In genomic region chr11:6208158-6208557, GRCm38 (mm10) we compare ENCODE assay signal across 32 mouse cellular contexts. TPM values are rescaled to one million over a fixed set of nuclear protein-coding genes. Genes with fewer than 3 reads are reported as not detected.
"Had no signal": no experiment of that assay in that cellular context is flagged by ENCODE, and none has a peak within 500 bp of the region (broad histone marks: within the 10 kb centered on the region; RNA-seq: fewer than 3 reads in every experiment).

No protein-coding gene starts in this region.

- H3K27ac ChIP-seq: left cerebral cortex, adult 2 months; limb, embryonic 10.5 days; limb, embryonic 12.5 days; limb, embryonic 13.5 days; limb, embryonic 15.5 days; liver, embryonic 12.5 days; liver, embryonic 13.5 days; liver, embryonic 14.5 days; liver, embryonic 15.5 days; lung, embryonic 15.5 days; macrophage; midbrain, embryonic 10.5 days; midbrain, embryonic 12.5 days; midbrain, embryonic 13.5 days; midbrain, embryonic 15.5 days; neural tube, embryonic 12.5 days had no signal

- H3K36me3 ChIP-seq: limb, embryonic 10.5 days; limb, embryonic 12.5 days; limb, embryonic 13.5 days; limb, embryonic 15.5 days; liver, embryonic 12.5 days; liver, embryonic 13.5 days; liver, embryonic 15.5 days; lung, embryonic 15.5 days; midbrain, embryonic 10.5 days; midbrain, embryonic 12.5 days; midbrain, embryonic 13.5 days; midbrain, embryonic 15.5 days; neural tube, embryonic 12.5 days had no signal

- H3K4me3 ChIP-seq: left cerebral cortex, adult 2 months; limb, embryonic 10.5 days; limb, embryonic 12.5 days; limb, embryonic 13.5 days; limb, embryonic 15.5 days; liver, embryonic 12.5 days; liver, embryonic 13.5 days; liver, embryonic 15.5 days; lung, embryonic 15.5 days; megakaryocyte, embryonic 14.5 days; midbrain, embryonic 10.5 days; midbrain, embryonic 12.5 days; midbrain, embryonic 13.5 days; midbrain, embryonic 15.5 days; myocyte; neural tube, embryonic 12.5 days had no signal

- H3K27me3 ChIP-seq: limb, embryonic 12.5 days; limb, embryonic 13.5 days; limb, embryonic 15.5 days; liver, embryonic 13.5 days; liver, embryonic 15.5 days; lung, embryonic 15.5 days; midbrain, embryonic 12.5 days; midbrain, embryonic 13.5 days; midbrain, embryonic 15.5 days; neural tube, embryonic 12.5 days had no signal

- H3K4me2 ChIP-seq: limb, embryonic 12.5 days; limb, embryonic 13.5 days; limb, embryonic 15.5 days; liver, embryonic 11.5 days; liver, embryonic 12.5 days; liver, embryonic 13.5 days; liver, embryonic 15.5 days; lung, embryonic 14.5 days; lung, embryonic 15.5 days; midbrain, embryonic 11.5 days; midbrain, embryonic 12.5 days; midbrain, embryonic 13.5 days; midbrain, embryonic 15.5 days; neural tube, embryonic 12.5 days had no signal

- H3K4me1 ChIP-seq: limb, embryonic 10.5 days; limb, embryonic 12.5 days; limb, embryonic 13.5 days; limb, embryonic 15.5 days; liver, embryonic 12.5 days; liver, embryonic 13.5 days; liver, embryonic 15.5 days; lung, embryonic 15.5 days; midbrain, embryonic 10.5 days; midbrain, embryonic 12.5 days; midbrain, embryonic 13.5 days; midbrain, embryonic 15.5 days; neural tube, embryonic 12.5 days had no signal

- H3K9ac ChIP-seq: limb, embryonic 12.5 days; limb, embryonic 13.5 days; limb, embryonic 15.5 days; liver, embryonic 12.5 days; liver, embryonic 13.5 days; liver, embryonic 14.5 days; liver, embryonic 15.5 days; liver, postnatal 0 days; lung, embryonic 14.5 days; lung, embryonic 15.5 days; midbrain, embryonic 12.5 days; midbrain, embryonic 13.5 days; midbrain, embryonic 15.5 days; neural tube, embryonic 12.5 days had no signal

- DNase-seq: left cerebral cortex, postnatal 4 days; liver; liver, embryonic 13.5 days; liver, postnatal 0 days; lung, adult 18-20 months; lung, adult 2 months; lung, embryonic 14.5 days; lung, postnatal 14 days; lung, postnatal 36 days; midbrain, embryonic 14.5 days had no signal

- ATAC-seq: liver, embryonic 12.5 days; liver, postnatal 0 days; midbrain, embryonic 13.5 days; midbrain, embryonic 15.5 days; midbrain, embryonic 16.5 days had no signal

- H3K9me3 ChIP-seq: limb, embryonic 10.5 days; limb, embryonic 15.5 days; liver, embryonic 12.5 days; liver, embryonic 15.5 days; lung, embryonic 15.5 days; midbrain, embryonic 15.5 days had no signal

RNA-seq across cellular contexts. Expression of gene A730071L15Rik, which starts 8.3 kb away (rescaled TPM):
- polyA plus RNA-seq: macrophage had no signal

RNA-seq across cellular contexts. Expression of gene Npc1l1, which starts 21.8 kb away (rescaled TPM):
- polyA plus RNA-seq: limb, embryonic 11.5 days; limb, embryonic 12.5 days; liver, postnatal 0 days; lung, embryonic 14.5 days; midbrain, embryonic 10.5 days; midbrain, embryonic 11.5 days; midbrain, embryonic 12.5 days; midbrain, embryonic 14.5 days; neural tube, embryonic 11.5 days; neural tube, embryonic 12.5 days had no signal
